ENCODE assay signal across 8 mouse cellular contexts in the genomic region with DNA sequence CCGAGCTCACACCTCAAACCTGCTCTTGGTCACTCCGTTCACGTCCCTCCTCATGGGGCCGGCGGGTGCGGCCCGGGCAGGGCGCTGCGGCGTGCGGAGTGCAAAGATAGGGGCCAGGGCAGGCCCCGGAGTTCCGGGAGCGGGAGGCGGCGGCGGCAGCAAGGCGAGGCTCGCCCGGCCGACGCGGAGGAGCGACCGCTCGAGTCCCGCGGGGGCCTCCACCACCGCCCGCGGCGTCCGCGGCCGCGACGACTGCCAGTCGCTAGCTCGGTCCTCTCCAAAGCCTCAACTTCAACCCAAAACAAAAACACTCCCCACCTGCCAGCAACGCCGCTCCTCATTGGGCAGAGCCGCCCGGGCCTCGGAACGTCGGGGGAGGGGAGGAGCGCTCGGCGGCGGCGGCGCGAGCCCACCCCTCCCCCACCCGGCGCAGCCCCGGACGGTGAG. TPM values are rescaled to one million over a fixed set of nuclear protein-coding genes. Genes with fewer than 3 reads are reported as not detected.
DNase-seq lines count a peak whose midpoint lies in the region; ATAC-seq and TF ChIP-seq lines count a peak whose summit lies in the region.

No protein-coding gene starts in this region.

- TF ChIP-seq POLR2A in CH12.LX (IDR thresholded peaks at IDR 0.05; ENCODE audit: low read depth, low read length) = peak; percentile 51; the same call in 1 of the 2 replicates

- H3K27me3 ChIP-seq in CH12.LX (replicated peaks) = no peaks in the 10 kb centered on the region
- no peaks in the 10 kb centered on the region for H3K27me3 ChIP-seq in forebrain, embryonic 12.5 days
- no peaks in the 10 kb centered on the region for H3K27me3 ChIP-seq in liver, postnatal 0 days (ENCODE audit: insufficient read depth, low read length)
- H3K27me3 ChIP-seq in neural tube, embryonic 14.5 days (ENCODE audit: control insufficient read depth, insufficient read depth, low read length) = no peaks in the 10 kb centered on the region; the same call in 1 of the 2 replicates

- no peak overlapping the region; the same call in 1 of the 2 replicates for H3K4me2 ChIP-seq in CH12.LX (ENCODE audit: insufficient read depth, low read depth, poor library complexity, severe bottlenecking)
- peak overlapping the region; percentile 81 for H3K4me2 ChIP-seq in forebrain, embryonic 12.5 days
- peak overlapping the region; percentile 86 for H3K4me2 ChIP-seq in liver, postnatal 0 days (ENCODE audit: low read depth, low read length)
- peak overlapping the region; percentile 91 for H3K4me2 ChIP-seq in neural tube, embryonic 14.5 days (ENCODE audit: low read depth, low read length)

- H3K36me3 ChIP-seq in CH12.LX (replicated peaks in 1 of 2; ENCODE audit: control insufficient read depth in 1 of 2, insufficient read depth in 1 of 2, low read length in 1 of 2) = peaks cover 0 to 23% of the 10 kb centered on the region in 2 experiments
- H3K36me3 ChIP-seq in forebrain, embryonic 12.5 days (replicated peaks) = 0 out of 2 replicates have a peak, but pooled peaks cover 4% of the 10 kb centered on the region
- H3K36me3 ChIP-seq in liver, postnatal 0 days (replicated peaks; ENCODE audit: insufficient read depth, low read length) = no peaks in the 10 kb centered on the region
- no peaks in the 10 kb centered on the region for H3K36me3 ChIP-seq in neural tube, embryonic 14.5 days (ENCODE audit: control insufficient read depth, insufficient read depth, low read length)

- dilution Hi-C loops in CH12.LX (cut with MboI; ENCODE audit: extremely low pct_ligation_motif_present, extremely low pct_unique_long_range_greater_than_20kb, low sequenced_read_pairs) = no loop called here

- peak; percentile 90 for DNase-seq in CH12.LX (ENCODE audit: extremely low read depth)
- peak; percentile 75 for DNase-seq in c-Kit-positive CD71-positive TER-119-negative erythroid progenitor cells, embryonic 14.5 days (ENCODE audit: low read depth)
- peak; percentile 96 to 97 for DNase-seq in heart, postnatal 10 days
- peak; percentile 65 for DNase-seq in large intestine, adult 2 months (ENCODE audit: low read depth, low spot score)
- DNase-seq in liver, postnatal 0 days = peak; percentile 94
- DNase-seq in testis, postnatal 10 days (ENCODE audit: low spot score) = peak; percentile 96

- H3K4me3 ChIP-seq in CH12.LX (replicated peaks in 1 of 3; ENCODE audit: low read depth in 2 of 3, low read length in 2 of 3, poor library complexity in 1 of 3) = peak overlapping the region; percentile 86 to 93 (median 88)
- H3K4me3 ChIP-seq in forebrain, embryonic 12.5 days (replicated peaks) = peak overlapping the region; percentile 96
- peak overlapping the region; percentile 83 for H3K4me3 ChIP-seq in liver, postnatal 0 days (ENCODE audit: low read depth, low read length)
- peak overlapping the region; percentile 99 for H3K4me3 ChIP-seq in neural tube, embryonic 14.5 days (ENCODE audit: low read depth, low read length)

- H3K9ac ChIP-seq in CH12.LX (ENCODE audit: insufficient read depth, low read depth) = peak overlapping the region; percentile 69
- peak overlapping the region; percentile 93 for H3K9ac ChIP-seq in forebrain, embryonic 12.5 days
- peak overlapping the region; percentile 87 for H3K9ac ChIP-seq in liver, postnatal 0 days (replicated peaks)
- H3K9ac ChIP-seq in neural tube, embryonic 14.5 days (replicated peaks; ENCODE audit: low read depth, low read length) = peak overlapping the region; percentile 92

- peaks cover 26% of the 10 kb centered on the region for H3K79me2 ChIP-seq in CH12.LX (replicated peaks; ENCODE audit: control insufficient read depth, extremely low read depth, insufficient read depth, poor library complexity, severe bottlenecking)

- TF ChIP-seq EP300 in CH12.LX (IDR thresholded peaks at IDR 0.05; ENCODE audit: low read length) = no peak; the same call in 1 of the 2 replicates
- no peak for TF ChIP-seq EP300 in liver, postnatal 0 days (IDR thresholded peaks at IDR 0.05; ENCODE audit: low read depth)

- TF ChIP-seq CTCF in CH12.LX (conservative IDR thresholded peaks at IDR 0.05 in 1 of 2, IDR thresholded peaks at IDR 0.05 in 1 of 2; ENCODE audit: low read depth in 2 of 2, low read length in 2 of 2) = no peak
- no peak for TF ChIP-seq CTCF in liver, postnatal 0 days (IDR thresholded peaks at IDR 0.05; ENCODE audit: low read depth)

- peak; percentile 91 for ATAC-seq in forebrain, embryonic 12.5 days (ENCODE audit: low FRiP score)
- ATAC-seq in liver, postnatal 0 days = peak; percentile 88
- peak; percentile 89 for ATAC-seq in neural tube, embryonic 14.5 days (ENCODE audit: low read depth)

- intact Hi-C loops in heart, postnatal 10 days (cut with DNase I) = loop anchor here (2.0 kb wide), 2 partner anchors 35 to 121 kb away; no protein-coding TSS in a partner anchor

- in situ Hi-C loops in CH12.LX (cut with MboI; ENCODE audit: low pct_ligation_motif_present, low pct_unique_long_range_greater_than_20kb, low sequenced_read_pairs) = loop anchor here (5.0 kb wide), 1 partner anchor 43 kb away; a partner anchor contains a TSS

- H3K9me3 ChIP-seq in CH12.LX (replicated peaks; ENCODE audit: low read length) = no peaks in the 10 kb centered on the region
- no peaks in the 10 kb centered on the region for H3K9me3 ChIP-seq in forebrain, embryonic 12.5 days
- H3K9me3 ChIP-seq in liver, postnatal 0 days (ENCODE audit: low read length) = no peaks in the 10 kb centered on the region
- H3K9me3 ChIP-seq in neural tube, embryonic 14.5 days (ENCODE audit: control insufficient read depth, low read length) = no peaks in the 10 kb centered on the region

- WGBS in forebrain, embryonic 12.5 days = under 1% methylated on average over 37 of the region's 57 CpGs
- WGBS in large intestine, adult 2 months = under 1% methylated on average over 57 of the region's 57 CpGs
- WGBS in liver, postnatal 0 days (ENCODE audit: insufficient replicate concordance) = 4% methylated on average over 30 of the region's 57 CpGs
- 0% methylated on average over 45 of the region's 57 CpGs for WGBS in neural tube, embryonic 14.5 days

- H3K4me1 ChIP-seq in CH12.LX (ENCODE audit: control insufficient read depth in 1 of 2, insufficient read depth in 2 of 2) = peaks cover 0 to 14% of the 10 kb centered on the region in 2 experiments; a peak in 2 of 4 replicates
- H3K4me1 ChIP-seq in forebrain, embryonic 12.5 days = peaks cover 24% of the 10 kb centered on the region
- H3K4me1 ChIP-seq in liver, postnatal 0 days (ENCODE audit: insufficient read depth) = peaks cover 11% of the 10 kb centered on the region
- H3K4me1 ChIP-seq in neural tube, embryonic 14.5 days (ENCODE audit: control insufficient read depth, insufficient read depth, low read length) = peaks cover 20% of the 10 kb centered on the region

- no peak for TF ChIP-seq RAD21 in CH12.LX (IDR thresholded peaks at IDR 0.05; ENCODE audit: low read depth, low read length)

- H3K27ac ChIP-seq in CH12.LX (ENCODE audit: insufficient read depth, low read depth) = peak overlapping the region; percentile 49
- peak overlapping the region; percentile 93 for H3K27ac ChIP-seq in forebrain, embryonic 12.5 days
- H3K27ac ChIP-seq in liver, postnatal 0 days (ENCODE audit: low read depth) = peak overlapping the region; percentile 97
- H3K27ac ChIP-seq in neural tube, embryonic 14.5 days (ENCODE audit: low read depth, low read length) = peak overlapping the region; percentile 95

TF ChIP-seq in CH12.LX, 34 proteins besides CTCF, POLR2A, EP300 and RAD21 (continues in another document):
- TF ChIP-seq POLR2AphosphoS2 (IDR thresholded peaks at IDR 0.05; ENCODE audit: low read depth, low read length) = no peak
- no peak for TF ChIP-seq JUND (conservative IDR thresholded peaks at IDR 0.05; ENCODE audit: low read depth, low read length)
- peak; percentile 57 for TF ChIP-seq BHLHE40 (IDR thresholded peaks at IDR 0.05; ENCODE audit: low read depth, low read length)
- no peak; the same call in 1 of the 2 replicates for TF ChIP-seq UBTF (IDR thresholded peaks at IDR 0.05; ENCODE audit: low read depth, low read length)
- no peak for TF ChIP-seq ZMIZ1 (IDR thresholded peaks at IDR 0.05; ENCODE audit: low read depth, low read length)
- TF ChIP-seq MYC (IDR thresholded peaks at IDR 0.05; ENCODE audit: low read depth, low read length) = no peak
- no peak for TF ChIP-seq ZNF384 (IDR thresholded peaks at IDR 0.05; ENCODE audit: low read depth, low read length)
- peak; percentile 38; the same call in 1 of the 2 replicates for TF ChIP-seq NELFE (IDR thresholded peaks at IDR 0.05; ENCODE audit: low read depth, low read length)
- no peak for TF ChIP-seq TBP (conservative IDR thresholded peaks at IDR 0.05; ENCODE audit: low read depth, low read length)
- TF ChIP-seq SMC3 (IDR thresholded peaks at IDR 0.05; ENCODE audit: low read depth, low read length) = no peak

RNA-seq across cellular contexts. Expression of a gene that starts 0.9 kb away (rescaled TPM):
- 4.4 and 7.9 TPM in 2 replicates for total RNA-seq in CH12.LX (2012; rRNA removed)
- 4.8 and 6.4 TPM in 2 replicates for total RNA-seq in CH12.LX (2014; rRNA removed)
- polyA plus RNA-seq in CH12.LX (2012; ENCODE audit: insufficient read length, low read depth) = 7.4 and 9.0 TPM in 2 replicates
- polyA plus RNA-seq in forebrain, embryonic 12.5 days (2016; fragmentation: Nextera tagmentation; extraction: Ambion mirVana) = 29.5 and 29.9 TPM in 2 replicates
- total RNA-seq in heart, postnatal 10 days (2021) = 10 to 100 TPM; 21.0 to 27.6 TPM
- 5.4 and 8.2 TPM in 2 replicates for polyA plus RNA-seq in large intestine, adult 2 months (2012; rRNA removed)
- polyA plus RNA-seq in liver, postnatal 0 days (2015; fragmentation: Nextera tagmentation; extraction: Ambion mirVana) = 4.9 and 6.3 TPM in 2 replicates
- 21.1 and 26.2 TPM in 2 replicates for polyA plus RNA-seq in neural tube, embryonic 14.5 days (2014; fragmentation: Nextera tagmentation; extraction: Ambion mirVana)

RNA-seq across cellular contexts. Expression of a gene that starts 43.8 kb away (rescaled TPM):
- 28.8 and 40.8 TPM in 2 replicates for total RNA-seq in CH12.LX (2012; rRNA removed)
- 51.4 and 52.0 TPM in 2 replicates for total RNA-seq in CH12.LX (2014; rRNA removed)
- polyA plus RNA-seq in CH12.LX (2012; ENCODE audit: insufficient read length, low read depth) = 54.7 and 58.9 TPM in 2 replicates
- 68.7 and 79.9 TPM in 2 replicates for polyA plus RNA-seq in forebrain, embryonic 12.5 days (2016; fragmentation: Nextera tagmentation; extraction: Ambion mirVana)
- 10 to 100 TPM; 45.9 to 46.5 TPM for total RNA-seq in heart, postnatal 10 days (2021)
- polyA plus RNA-seq in large intestine, adult 2 months (2012; rRNA removed) = 7.5 and 14.6 TPM in 2 replicates
- polyA plus RNA-seq in liver, postnatal 0 days (2015; fragmentation: Nextera tagmentation; extraction: Ambion mirVana) = 15.0 and 16.2 TPM in 2 replicates
- polyA plus RNA-seq in neural tube, embryonic 14.5 days (2014; fragmentation: Nextera tagmentation; extraction: Ambion mirVana) = 56.7 and 61.1 TPM in 2 replicates

RNA-seq across cellular contexts. Expression of a gene that starts 53.5 kb away (rescaled TPM):
- total RNA-seq in CH12.LX (2012; rRNA removed) = 29.6 and 38.2 TPM in 2 replicates
- 26.1 and 27.8 TPM in 2 replicates for total RNA-seq in CH12.LX (2014; rRNA removed)
- 39.1 and 44.1 TPM in 2 replicates for polyA plus RNA-seq in CH12.LX (2012; ENCODE audit: insufficient read length, low read depth)
- 17.9 and 20.0 TPM in 2 replicates for polyA plus RNA-seq in forebrain, embryonic 12.5 days (2016; fragmentation: Nextera tagmentation; extraction: Ambion mirVana)
- total RNA-seq in heart, postnatal 10 days (2021) = 10 to 100 TPM; 31.6 to 32.7 TPM
- 8.5 and 14.0 TPM in 2 replicates for polyA plus RNA-seq in large intestine, adult 2 months (2012; rRNA removed)
- polyA plus RNA-seq in liver, postnatal 0 days (2015; fragmentation: Nextera tagmentation; extraction: Ambion mirVana) = 3.2 and 3.9 TPM in 2 replicates
- 11.3 TPM in 2 replicates for polyA plus RNA-seq in neural tube, embryonic 14.5 days (2014; fragmentation: Nextera tagmentation; extraction: Ambion mirVana)

Comparison
In these comparisons a context has a peak if more than half of its experiments do, and no peak if none do; other contexts are left out.
1. Peak in every context shown above with its lines: DNase-seq, ATAC-seq, H3K4me3 ChIP-seq and H3K27ac ChIP-seq.